Mouse (Mus musculus) spleen, postnatal 0 days (tissue): Measurements from ENCODE around the gene Laptm5. TPM values are rescaled to one million over a fixed set of nuclear protein-coding genes. Genes with fewer than 3 reads are reported as not detected.

ENCODE experiments used
- polyA plus RNA-seq: library from polyadenylated mRNA; unstranded; fragments of >200 nt; fragmentation: Nextera tagmentation; extraction: Ambion mirVana; gene quantifications from 2 replicates; pipeline ENCODE4 v1.2.1, GENCODE M21; 2015

The Laptm5 gene
- polyA plus RNA-seq, result 140 and 202 TPM in 2 replicates

DNA sequence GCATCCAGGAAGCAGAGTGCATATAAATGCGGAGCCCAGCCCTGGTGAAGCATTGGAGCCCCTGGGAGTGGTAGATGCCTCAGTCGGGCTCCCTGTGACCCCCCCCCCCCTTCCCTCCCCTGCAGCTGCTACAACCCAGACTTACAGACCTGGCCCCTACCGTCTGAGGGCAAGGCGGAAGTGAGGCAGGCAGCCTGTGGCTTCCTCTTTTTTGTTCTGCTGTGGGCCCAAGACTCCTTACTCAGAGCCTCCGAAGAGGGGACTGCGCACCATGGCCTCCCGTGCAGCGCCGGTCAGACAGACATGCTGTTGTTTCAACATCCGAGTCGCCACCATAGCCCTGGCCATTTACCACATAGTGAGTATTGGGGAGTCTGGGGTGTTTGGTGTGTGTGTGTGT is at the start of gene Laptm5:
Gene Laptm5, plus strand, starts transcription at position 49 of the 400 bp plus-strand sequence.

DNA sequence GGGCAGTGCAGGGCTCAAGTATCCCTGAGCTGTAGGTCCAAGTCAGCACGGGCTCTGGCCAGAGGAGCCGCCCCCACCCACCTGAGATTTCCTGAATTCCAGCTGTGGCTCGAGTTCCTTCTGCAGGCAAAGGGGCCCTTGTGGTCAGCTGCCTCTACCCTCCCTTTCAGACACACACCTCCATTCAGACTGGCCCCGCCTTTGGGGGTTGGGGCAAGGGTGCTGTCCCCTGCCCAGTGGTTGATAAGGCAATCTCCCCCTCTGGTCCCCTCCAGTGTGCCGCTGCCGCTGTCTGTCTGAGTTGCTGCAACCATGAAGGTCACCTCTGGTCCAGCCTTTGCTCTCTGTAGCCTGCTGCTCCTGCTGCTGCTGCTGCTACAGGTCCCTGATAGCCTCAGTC is 31.2 kb downstream of the Laptm5 start, which contains the start of gene Matn1:
Gene Matn1, plus strand, starts transcription at position 274 of the 400 bp plus-strand sequence.

Other genes starting within 250 kb of the Laptm5 start
- 30.3 and 32.8 TPM in 2 replicates for gene Pum1, start 249.8 kb upstream of the Laptm5 start, polyA plus RNA-seq
- 7.9 and 12.5 TPM in 2 replicates for gene Sdc3, start 120.6 kb upstream of the Laptm5 start, polyA plus RNA-seq
- not detected in 2 replicates for gene Matn1, start 31.3 kb downstream of the Laptm5 start, polyA plus RNA-seq